Mouse (Mus musculus): ENCODE measurements around the gene Kdelr3.

- TF ChIP-seq CTCF (IDR thresholded peaks at IDR 0.05; ENCODE audit: low read depth, low read length): no peak
- 0 out of 2 replicates have a peak, but pooled peaks have one; percentile 3 for TF ChIP-seq EP300 (IDR thresholded peaks at IDR 0.05; ENCODE audit: insufficient read depth, low read depth, low read length)
- TF ChIP-seq POLR2A (IDR thresholded peaks at IDR 0.05; ENCODE audit: insufficient read depth, low read length): peak; percentile 58
Measured at GRCm38 (mm10) chr15:79546410-79547288, 30.4 kb downstream of the Kdelr3 start, which contains the start of gene Ddx17.
